Mouse (Mus musculus) kidney, postnatal 25 days (tissue): ENCODE measurements around the gene Morn4.
"Not testable (repeated sequence)": the region's sequence is repeated elsewhere in the genome, so short reads cannot be mapped to it uniquely, and the experiment has no call there.

Experiments
- DNase-seq, 2 experiments: peaks; one replicate each; pipeline ENCODE4 v3.0.0; 2021; ENCODE audit warnings: mixed read lengths in 2 of 2

Gene Morn4

DNA sequence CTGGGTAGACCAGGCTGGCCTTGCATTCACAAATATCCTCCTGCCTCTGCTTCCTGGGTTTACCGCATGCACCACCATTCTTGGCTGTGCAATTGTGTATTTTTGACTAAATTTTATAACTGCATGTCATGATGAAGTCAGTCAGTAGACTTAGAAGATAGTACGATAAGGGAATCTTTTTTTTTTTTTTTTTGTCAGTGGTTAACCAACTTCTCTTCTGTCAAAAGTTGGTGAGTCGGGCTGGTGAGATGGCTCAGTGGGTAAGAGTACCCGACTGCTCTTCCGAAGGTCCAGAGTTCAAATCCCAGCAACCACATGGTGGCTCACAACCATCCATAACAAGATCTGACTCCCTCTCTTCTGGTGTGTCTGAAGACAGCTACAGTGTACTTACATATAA lies 4.5 kb downstream of the Morn4 start:
- not testable (repeated sequence) for DNase-seq

DNA sequence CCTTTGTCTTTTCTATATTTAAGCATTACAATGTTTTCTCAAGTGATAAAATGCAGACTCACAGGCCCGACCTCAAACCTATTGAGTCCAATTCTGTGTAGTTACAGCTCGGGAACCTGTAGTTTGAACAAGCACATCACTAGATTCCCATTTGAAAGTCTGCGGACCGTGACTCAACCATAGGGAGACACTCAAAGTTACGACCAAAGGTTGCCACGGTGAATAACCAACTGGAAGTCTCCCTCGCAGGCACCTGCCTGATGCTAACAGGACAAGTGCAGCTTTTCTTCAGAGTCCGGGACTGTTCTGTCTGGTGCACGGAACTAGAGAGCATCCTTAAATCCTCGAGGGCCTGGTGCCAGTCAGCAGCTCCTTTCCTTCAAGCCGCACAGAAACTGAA lies 5.7 kb downstream of the Morn4 start:
- peak in 1 of 2 experiments; percentile 61 for DNase-seq

DNA sequence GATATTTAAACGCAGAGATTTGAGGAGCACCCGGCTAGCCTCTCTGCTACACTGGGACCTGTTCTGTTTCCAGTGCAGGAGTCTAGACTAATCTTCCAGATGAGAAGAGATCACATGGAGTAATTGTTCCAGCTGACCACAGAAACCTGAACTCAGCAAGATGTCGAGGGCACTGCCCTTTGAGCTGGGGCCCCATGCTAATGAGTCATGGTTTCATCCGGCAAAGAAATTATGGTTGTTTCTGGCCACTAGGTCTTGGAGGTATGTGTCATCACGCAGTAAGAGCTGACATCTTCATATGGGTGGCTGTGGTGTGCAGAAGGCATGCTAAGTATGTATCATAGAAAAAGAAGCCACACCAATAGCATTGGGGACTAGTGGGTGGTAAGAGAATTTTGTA lies 6.2 kb downstream of the Morn4 start:
- peak in 1 of 2 experiments; percentile 72 for DNase-seq

DNA sequence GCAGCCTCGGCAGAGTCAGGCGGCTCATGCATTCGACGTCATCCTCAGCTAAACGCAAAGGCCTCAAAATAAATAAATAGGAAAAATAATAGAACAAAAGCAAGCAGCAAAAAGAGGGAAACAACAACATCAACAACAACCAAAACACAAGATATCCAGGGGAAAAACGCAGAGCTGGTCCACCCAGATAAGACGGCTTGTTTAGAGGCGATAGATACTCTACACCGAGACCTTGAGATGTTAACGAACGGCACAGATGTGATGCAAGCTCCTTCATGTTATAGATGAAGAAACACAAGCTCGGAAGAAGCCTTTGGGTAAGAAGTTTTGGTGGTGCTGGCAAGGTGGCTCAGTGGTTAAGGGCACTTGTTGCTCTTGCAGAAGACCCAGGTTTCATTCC lies 7.2 kb downstream of the Morn4 start:
- DNase-seq = no peak

DNA sequence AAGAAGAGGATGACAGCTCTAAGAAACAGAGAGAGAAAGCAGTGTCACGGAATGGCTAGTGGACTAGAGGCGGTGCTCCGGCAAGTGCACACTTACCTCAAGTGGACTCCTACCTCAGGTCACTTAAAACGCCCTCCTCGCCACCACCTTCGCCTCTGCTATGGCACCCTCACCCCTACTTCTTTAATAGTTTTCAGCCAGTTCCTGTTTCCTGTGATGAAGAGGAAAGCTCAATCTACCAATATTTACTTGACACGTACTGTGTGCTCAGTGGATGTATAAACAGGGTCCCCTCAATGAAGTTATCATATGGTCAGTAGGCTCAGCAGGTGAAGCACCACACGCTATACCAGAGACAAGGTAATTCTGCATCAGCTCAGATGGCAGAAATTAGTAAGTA lies 7.6 kb downstream of the Morn4 start:
- no peak for DNase-seq

DNA sequence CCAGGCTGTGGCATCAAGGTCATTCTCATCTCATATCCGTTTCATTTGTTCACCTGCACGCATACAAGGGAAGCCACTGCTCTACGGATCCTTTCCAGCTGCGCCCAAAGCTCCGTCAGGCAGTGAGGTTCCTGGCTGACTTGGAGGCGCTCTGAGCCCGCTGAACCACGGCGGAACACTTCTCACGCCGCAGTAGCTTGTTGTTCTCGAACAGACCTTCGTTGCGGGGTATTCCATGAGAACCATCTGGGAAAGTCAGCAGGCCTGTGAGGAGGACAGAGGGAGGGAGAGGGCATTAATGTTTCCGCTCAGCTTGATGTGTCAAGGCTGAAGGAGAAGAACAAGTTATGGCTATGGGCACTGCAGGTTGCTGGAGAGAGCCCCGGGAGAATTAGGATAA lies 10.2 kb downstream of the Morn4 start:
- no peak for DNase-seq

DNA sequence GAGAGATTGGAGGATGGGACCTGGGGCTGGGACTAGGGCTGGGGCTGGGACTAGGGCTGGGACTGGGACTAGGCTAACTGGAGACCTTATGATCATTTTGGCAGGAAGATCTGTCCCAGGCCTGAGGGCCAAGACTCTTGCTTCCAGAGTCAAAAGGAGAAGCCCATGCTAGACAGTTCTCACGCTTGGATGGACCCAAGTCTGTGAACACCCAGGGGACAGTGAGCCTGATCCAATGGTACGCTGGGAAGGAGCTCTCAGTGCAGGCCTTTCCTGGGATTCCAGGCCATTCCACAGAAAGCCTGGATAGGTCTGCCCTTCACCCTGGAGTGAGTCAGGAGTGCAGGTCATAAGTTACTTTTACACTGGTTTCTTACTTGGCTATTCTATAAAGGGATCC lies 11.1 kb downstream of the Morn4 start:
- DNase-seq = no peak

DNA sequence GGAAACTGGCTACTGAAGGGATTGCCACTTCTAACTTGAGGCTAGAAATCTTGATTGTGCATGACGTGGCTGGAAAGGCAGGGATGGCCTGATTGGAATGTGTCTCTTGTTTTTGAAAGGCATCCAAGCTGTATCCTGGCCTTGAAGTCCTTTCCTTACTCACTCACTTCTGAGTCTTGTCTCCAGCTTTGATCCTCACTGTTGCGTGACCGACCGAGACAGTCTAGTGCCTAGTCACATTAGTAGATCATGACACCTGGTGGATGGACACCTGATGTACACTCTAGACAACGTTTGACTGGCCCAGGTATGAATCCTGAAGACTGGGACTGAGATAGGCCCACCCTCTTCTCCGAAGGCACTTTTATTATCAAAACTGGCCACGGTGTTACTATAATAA lies 13.4 kb downstream of the Morn4 start:
- peak; percentile 68 to 84 for DNase-seq

DNA sequence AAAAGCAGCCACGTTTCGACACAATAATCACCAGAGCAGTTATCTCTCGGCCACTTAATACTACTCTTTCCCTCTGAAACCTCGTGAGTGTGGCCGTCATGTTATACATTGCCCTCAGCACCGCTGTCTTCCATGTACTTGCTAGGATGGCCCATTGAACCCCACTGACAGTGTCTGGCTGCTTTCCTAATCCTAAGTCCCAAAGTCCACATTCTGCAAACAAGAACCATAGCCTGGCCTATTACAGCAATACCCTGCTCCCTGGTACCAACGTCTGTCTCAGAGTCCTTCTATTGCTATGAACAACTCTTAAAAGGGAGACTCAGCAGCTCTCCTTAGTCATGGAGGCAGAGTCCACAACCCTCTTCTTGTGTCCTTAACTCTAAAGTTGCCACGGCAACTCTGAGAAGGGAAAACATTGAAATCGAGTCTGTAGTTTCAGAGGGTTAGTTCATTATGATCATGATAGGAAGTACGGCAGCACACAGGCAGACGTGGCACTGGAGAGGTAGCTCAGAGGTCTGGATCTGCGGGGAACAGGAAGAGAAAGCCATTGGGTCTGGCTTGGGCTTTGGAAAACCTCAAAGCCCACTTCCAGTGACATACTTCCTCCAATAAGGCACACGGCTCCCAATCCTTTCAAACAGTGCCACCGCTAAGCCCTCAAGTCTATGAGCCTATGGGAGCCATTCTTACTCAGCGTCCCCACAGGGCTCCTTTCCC lies 14.1 kb downstream of the Morn4 start:
- peak; percentile 64 to 83 for DNase-seq

DNA sequence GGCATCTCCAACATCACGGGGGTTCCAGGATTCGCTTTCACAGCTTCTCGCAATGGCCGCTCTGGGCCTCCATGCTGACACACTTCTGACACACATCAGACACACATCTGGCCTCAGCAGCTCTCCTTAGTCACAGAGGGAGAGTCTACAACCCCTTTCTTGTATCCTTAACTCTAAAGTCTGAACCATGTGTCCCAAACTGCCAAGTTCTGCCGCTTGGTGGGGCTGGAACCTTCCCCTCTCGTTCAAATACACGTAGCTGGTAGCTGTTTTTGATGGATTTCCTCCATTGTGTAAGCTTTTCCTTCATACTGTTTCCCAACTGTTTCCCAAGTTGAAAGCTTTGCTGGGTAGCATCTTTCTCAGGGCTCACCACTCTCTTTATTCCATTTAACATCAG lies 14.9 kb downstream of the Morn4 start:
- no peak for DNase-seq

DNA sequence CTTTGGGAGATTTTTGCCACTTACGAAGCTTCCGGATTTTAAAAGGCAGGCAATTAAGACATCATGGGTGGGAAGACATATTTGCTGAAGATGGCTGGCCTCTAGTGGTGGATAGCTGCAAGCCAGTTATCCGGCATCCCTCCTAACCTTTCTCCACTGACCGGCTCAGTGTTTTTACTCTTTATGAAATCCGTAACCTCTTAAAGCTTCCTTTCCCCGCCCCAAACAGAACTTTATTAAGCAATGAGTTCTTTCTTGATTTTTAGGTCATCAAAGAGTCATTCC lies 17.0 kb downstream of the Morn4 start:
- peak in 1 of 2 experiments; percentile 56 for DNase-seq

DNA sequence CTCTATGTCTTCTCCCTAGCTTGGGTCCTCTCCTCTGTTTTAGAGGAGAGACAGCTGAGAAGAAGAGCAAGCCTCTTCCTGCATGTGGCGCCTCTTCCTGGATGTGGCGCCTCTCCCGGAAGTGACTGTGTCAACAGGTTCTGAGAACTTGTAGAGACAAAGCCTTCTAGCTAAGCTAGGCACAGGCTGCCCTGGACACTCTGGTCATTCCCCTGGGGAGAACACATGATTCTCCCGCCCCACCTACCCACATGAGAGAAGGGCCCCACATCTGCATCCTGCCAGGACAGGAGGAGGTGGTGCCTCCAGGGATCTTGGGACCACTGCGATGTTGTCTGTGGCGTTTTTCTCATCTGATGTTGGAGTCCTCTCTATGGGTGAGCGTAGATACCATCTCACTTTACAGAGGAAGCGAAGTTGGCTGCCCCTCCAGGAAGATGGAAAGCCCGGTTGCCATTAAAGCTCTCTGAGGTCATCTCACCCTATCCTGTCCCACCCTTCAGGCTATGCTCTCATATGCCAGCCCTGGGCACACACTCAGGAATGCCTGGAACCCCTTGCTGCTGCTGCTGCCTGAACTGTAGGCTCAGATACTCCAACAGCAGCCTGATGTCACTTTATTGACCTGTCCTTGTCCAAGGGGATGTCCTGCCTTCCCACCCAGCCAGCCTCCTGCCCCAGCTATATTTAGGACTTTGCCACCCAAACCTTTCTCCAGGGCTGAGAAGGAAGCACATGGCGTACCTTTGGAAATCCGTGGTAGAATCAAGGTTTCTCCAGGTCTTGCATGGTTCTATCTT lies 17.5 kb downstream of the Morn4 start:
- DNase-seq = peak in 1 of 2 experiments; percentile 33

DNA sequence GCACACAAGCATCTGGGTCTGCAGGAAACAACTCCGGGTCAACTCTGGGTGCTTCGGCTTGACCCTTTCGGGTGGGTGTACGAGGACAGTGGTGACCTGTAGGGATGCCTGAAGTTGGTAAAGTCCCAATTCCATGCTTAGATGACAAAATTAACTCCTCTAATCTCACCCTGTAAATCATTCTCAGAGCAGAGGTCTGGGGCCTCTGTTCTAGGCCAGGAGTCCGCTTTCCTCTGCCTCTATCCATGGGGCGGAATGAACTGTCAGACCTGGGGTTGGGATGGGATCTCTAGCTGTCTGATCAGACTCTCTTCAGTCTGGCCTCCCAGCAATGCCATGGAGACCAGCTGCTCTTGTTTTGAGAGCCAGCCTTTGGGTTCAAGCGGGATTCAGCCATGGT lies 24.7 kb downstream of the Morn4 start:
- DNase-seq = peak; percentile 58 to 86

DNA sequence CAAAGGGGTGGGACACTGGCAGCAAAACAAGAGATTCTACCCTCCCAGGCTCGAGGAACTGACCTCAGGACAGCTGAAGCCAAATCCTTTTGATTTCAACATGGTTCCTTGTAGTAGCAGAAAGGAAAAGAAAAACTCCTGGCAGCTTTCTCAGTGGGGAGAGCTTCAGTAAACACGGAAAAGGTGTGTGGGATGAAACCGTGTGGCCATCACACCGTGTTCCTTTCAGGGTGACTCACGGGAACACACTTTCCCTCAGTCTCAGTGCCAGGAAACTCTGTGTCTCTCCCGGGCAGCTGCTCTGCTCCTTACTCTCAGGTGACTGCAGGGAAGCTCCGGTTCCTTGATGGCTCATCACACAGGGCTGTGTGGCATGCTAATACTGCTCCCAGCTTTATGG lies 27.7 kb downstream of the Morn4 start:
- DNase-seq = peak in 1 of 2 experiments; percentile 56

DNA sequence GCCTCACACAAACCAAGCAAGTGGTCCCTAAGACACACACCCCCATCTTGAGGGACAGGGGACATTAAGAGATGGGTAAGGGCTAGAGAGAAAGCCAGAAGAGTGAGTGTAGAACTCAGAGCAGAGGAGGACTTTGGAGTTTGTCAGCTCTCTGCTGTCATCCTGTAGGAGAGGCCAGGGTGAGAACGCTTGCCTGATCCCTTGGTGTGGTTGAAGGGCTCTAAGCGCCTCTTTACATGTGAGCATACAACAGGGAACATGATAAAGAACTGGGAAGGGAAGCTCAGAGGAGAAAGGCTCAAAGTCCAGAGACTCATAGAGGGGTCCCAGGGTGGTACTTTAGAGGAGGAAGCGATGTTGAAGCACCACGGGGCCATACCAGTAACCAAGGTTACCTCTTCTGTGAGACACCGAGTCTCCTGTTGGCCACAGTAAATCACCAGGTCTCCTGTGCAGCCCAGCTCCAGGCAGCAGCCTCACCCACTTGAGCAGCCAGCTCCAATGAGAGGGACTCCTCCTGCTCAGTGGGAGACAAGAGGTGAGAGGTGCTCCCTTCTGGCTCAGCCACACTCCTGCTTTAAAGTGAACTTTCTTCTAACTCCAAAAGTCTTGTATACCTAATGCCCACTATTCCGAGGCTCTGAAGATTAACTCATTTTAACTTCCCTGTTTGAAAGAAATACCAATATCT lies 29.3 kb downstream of the Morn4 start:
- DNase-seq = peak in 1 of 2 experiments; percentile 79

DNA sequence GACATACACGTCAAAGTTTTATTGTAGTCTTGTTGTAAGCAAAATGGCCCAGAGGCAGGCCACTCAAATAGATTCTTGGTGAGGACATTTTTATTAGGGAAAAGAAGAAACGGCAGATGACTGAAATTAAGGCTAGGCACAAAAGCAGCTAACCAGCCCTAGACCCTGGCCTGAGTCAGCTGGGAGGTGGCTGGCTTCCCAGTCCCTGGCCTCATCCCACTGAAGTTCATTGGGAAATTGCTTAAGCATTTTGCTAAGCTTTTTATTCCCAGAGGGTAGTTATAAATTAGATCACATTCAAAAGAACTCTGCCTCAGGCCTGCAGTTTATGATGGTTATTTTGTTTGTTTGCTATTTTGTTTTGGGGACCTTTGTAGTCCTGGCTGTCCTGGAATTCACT lies 30.3 kb downstream of the Morn4 start:
- peak in 1 of 2 experiments; percentile 59 for DNase-seq

DNA sequence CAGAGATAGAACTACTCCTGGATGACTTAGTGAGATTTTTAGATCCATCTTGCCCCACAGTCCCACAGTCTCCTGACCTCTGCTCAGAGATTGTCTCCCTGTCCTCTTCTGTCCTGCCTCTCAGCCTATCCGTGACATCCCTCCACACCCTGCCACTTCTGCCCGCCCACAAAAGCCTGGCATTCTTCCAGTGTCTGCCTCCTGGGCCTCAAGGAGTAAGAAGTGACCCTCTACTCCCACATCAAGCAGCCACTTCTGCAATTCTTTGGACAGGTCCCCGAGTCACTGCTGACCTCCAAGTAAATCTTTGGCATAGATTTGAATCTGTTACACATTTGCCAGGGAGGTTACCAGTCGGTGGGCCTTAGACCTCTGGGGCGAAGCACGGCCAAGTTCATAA lies 31.9 kb downstream of the Morn4 start:
- peak; percentile 90 to 95 for DNase-seq

DNA sequence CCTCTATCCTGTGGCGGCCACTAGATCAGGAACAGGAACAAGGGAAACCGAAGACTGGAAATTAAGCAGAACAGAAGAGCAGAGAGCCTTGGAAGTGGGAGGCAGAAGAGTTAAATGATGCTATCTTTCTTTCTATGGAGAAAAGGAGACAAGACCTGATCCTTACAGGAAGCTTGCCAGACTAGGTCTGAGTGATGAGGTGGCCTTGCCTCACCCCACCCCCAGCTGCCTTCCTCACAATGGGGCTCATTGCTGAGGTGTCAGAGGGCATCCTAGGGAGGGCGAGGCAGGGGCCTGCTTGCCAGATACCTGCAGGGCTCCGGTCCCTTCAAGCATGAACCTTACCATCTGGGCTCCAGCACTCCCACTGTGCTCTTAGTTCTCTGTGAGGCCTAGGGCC lies 34.2 kb downstream of the Morn4 start, which contains the start of gene 4933411K16Rik:
TSS of gene 4933411K16Rik (plus strand) at position 301 of the 400 bp plus-strand sequence.
- peak in 1 of 2 experiments; percentile 41 for DNase-seq

DNA sequence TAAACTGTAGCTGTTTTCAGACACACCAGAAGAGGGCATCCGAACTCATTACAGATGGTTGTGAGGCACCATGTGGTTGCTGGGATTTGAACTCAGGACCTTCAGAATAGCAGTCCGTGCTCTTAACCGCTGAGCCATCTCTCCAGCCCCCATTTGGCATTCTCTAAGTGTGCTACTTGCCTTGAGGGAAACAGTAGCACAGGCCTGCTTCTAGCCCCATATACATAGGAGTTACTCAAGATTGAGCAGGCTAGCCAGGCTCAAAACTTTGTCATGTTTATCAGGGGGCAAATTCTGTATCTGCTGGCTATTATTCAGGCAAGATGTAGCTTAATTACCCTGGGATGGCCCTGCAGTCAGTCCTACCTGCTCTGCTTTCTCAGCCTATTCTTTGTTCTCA lies 34.8 kb downstream of the Morn4 start:
- DNase-seq = no peak

DNA sequence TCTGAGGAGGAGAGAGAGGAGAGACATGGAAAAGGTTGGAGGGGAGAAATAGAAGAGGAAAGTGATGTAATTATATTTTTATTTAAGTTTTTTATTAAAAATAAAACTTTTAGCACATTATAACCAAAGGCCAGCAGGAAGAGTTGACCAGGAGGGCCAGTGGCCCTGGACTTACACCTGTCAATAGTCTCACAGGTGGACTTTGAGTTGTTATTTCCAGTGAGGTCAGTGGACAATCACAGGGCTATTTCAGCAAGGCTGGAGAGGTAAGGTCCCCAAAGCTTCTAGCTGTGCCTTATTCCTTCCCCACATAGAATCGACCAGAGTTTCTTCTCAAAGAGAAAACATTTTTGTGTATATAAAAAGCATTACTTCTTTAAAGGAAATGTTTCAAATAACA lies 35.9 kb downstream of the Morn4 start:
- peak in 1 of 2 experiments; percentile 47 for DNase-seq

DNA sequence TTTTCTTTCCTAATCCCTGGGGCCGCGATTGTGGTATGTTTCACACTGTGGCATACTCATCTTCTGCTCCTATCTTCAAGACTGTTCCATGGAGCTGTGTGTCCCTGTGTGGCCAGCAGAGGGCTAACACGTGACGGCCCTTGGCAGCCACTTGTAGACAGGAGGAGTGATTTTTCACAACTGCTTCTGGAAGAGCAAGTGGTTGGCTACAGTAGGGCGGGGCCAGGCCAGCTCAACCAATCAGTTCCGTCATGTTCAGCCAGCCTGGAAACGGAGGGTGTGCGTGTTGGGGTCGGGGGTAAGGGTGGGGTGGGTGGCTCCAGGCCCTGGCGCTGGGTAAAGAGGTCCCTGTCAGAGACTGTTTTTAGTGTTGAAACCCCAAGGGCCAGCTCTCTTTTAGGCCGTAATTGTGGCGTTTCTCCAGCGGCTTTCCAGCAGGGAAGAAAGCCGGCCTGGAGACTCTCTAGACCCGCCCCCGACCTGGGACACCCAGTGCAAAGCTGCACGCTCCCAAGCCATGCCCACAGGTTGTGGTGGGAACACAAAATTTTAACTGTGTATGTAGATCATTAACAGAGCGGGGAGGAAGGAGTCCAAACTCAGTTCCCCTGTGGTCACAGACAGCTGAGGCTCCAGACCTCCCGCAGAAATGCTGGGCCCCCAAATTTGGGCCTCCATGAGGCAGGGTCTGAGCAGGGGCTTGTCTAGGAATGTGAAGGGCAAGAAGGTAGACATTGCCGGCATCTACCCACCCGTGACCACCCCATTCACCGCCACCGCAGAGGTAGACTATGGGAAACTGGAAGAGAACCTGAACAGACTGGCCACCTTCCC lies 40.7 kb downstream of the Morn4 start, which contains the start of gene Hoga1:
TSS of gene Hoga1 (plus strand) at position 342 of the 834 bp plus-strand sequence.
- DNase-seq = peak; percentile 92 to 96

DNA sequence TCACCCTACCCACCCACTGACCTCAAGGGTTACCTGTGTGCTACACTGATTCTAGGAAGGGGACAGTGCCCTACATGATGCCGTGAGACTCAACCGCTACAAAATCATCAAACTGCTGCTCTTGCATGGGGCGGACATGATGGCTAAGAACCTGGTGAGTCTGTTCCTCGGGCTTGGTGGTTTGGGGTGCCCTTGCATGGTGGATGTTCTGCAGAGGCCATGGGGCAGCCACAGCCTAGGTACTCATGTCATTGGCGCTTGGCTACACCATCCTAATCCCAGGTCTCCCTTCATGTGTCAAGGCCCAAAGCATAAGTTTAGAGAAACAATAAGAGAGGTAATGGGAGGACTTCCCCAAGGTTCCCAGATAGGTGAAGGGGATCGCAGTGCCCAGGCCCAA lies 42.2 kb downstream of the Morn4 start:
- peak in 1 of 2 experiments; percentile 31 for DNase-seq

DNA sequence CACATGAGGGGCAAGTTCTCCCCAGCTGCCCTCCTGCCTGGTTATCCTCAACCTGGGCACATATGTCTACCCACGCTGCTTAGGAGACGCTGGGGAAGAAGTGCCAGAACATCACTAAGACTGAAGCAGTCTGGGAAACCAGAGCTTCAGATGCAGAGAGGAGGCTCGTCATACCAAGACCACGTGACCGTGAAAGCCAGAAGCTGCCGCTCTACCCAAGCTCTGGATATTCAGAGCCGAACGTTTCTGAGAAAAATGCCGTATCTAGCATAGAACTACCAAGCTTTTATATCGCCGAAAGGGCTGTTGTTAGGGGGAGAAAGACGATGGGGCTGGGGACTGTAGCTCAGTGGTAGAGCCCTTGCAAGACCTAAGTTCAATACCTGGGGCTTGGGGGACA lies 47.8 kb downstream of the Morn4 start:
- DNase-seq = no peak
